Mouse (Mus musculus) CD4-positive, CD25-positive, alpha-beta regulatory T cell, adult 4 months (primary cell): ENCODE results near the gene Cmss1. TPM values are rescaled to one million over a fixed set of nuclear protein-coding genes. Genes with fewer than 3 reads are reported as not detected.
"Not testable (repeated sequence)": the region's sequence is repeated elsewhere in the genome, so short reads cannot be mapped to it uniquely, and the experiment has no call there.

Experiments
- ATAC-seq: one replicate; pipeline ENCODE4 v1.8.0; 2017
- polyA plus RNA-seq, 2 experiments: library from polyadenylated mRNA; unstranded; fragments of 100-300 nt; shearing (Covaris generic); gene quantifications; one replicate each; pipeline ENCODE4 v1.2.1; 2017

The Cmss1 gene
- polyA plus RNA-seq, 2 experiments from 2014 or later = 30.3 to 32.9 TPM

DNA sequence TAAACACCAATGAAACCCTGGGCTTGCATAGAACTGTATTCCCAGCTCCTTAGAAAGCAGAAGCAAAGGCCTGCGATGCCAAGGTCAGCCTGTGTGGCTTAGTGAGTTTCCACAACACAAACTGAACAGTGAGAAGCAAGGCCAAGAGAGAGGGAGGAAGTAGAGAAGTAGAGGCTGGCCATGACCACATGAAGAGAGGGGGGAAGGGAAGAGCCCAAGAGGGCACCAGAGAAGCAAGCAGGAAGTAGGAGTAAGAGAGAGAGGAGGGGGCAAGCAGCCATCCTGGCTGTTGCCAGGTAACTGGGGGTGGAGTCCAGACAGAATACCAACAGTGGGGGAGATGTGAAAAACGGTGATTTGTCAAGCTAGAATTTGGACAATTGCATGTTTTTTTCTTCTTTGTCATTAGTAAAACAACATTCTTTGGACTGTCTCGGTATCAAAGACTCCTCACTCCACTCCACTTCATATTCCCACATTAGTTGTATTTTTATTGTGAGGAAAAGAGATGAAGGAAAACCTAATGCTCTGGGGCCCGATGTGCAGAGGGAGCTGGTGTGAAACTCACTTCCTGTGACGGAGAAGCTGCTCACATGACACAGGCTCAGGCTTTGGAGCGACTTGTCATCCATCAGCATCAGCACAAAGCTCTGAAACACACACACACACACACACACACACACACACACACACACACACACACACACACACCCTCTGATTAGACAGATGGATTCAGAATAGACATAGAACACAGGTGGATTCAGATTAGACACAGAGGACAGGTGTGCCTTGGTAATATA, 183.5 kb downstream of the Cmss1 start:
- ATAC-seq = peak; percentile 84

DNA sequence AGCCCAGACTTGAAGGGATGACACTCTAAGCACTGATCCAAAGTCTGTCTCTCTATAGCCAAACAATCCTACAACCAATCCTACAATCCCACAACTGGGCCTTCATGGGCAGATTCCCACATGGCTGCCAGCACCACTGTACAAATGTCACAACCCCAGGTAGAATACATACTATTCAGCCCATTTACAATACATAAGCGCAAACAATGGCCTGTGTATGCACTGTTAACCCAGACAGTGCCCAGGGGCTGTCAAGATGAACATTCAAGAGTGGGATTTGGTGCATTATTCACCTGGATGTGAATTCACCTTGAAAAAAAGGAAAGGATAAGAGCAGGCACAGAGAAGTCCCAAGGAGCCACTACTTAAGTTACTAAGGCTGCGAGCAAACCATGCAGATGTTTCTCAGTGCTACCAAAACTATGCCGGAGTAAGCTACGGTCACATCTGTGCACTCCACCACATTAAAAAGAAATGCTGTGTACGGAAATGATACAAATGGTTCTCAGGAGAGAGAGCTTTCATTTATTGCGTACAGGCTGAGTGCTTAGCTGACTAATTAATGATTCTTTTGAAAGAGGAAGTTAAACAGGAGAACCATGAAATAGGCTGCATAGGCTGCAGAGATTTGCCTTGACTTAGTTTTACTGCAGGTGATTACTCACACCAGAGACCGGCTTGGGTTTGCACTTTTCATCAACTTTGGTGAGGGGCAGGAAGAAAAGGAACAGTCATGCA, 184.8 kb downstream of the Cmss1 start:
- ATAC-seq = peak; percentile 56

DNA sequence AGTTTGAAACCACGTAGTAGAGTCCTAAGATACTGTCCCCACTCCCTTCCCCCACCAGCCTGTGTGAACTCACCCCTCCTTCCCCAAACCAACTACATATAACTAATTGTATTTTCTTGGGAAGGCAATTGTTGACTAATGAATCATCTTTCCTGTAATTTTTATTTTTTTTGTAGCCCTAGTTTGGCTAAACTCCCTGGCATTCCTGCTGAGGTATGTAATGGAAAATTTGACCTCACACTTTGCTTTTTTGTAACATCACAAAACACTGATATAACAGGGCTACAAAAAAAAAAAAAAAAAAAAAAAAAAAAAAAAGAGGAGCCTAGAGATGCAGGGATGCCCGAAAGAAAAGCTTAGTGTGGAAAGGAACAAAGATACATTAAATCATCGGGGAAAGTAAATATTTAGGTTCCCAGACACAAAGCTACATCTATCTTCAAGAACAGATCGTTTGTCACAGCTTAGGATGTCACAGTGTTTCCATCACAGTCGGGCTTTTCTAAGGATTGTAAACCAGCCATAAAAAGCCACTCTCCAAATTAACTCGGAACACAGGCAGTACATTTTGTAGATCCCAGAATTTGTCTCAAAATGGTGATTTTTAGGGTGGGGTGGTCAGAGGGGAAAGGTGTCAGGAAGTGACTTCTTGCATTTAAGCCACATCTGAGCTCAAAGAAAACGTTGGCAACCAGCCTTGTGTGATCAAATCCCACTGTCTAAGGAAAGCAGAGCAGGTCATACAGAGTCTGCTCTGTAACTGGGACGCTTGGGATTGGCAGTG, 185.7 kb downstream of the Cmss1 start:
- ATAC-seq = no peak

DNA sequence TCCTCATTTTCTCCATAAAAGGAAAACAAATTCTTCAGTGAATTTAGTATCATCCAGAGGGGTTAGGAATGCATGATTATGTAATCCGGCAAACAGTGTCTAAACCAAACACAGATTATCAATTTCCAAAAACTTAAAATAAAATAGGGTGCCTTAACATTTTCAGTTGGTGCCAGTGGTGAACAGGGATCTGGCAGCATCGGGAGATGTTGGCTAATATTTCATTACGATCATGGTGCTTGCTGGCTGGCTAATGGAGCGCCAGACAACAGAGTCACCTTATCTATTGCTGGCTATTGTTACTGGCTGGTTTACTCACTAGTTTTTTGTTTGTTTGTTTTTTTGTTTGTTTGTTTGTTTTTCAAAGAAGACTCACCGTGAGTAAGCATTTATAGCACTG, 186.8 kb downstream of the Cmss1 start:
- ATAC-seq = no peak

DNA sequence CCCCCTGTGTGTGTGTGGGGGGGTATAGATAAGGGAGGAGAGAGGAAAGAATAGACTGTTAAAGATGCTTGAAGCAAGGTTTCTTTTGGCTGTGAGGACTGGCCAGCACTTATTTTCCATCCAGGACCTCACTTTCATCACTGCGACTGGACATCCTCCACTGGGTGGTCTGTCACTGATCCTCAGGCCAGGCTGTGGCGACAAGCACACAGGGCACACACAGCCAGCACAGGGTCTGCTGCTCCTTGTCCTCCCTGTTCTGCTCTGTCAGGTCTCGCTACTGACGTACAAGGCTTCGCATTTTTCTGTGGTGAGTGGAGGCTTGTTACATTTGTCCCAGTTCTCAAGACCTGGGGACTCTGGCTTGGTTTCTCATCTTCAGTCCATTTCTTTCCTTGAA, 187.3 kb downstream of the Cmss1 start:
- ATAC-seq = no peak

DNA sequence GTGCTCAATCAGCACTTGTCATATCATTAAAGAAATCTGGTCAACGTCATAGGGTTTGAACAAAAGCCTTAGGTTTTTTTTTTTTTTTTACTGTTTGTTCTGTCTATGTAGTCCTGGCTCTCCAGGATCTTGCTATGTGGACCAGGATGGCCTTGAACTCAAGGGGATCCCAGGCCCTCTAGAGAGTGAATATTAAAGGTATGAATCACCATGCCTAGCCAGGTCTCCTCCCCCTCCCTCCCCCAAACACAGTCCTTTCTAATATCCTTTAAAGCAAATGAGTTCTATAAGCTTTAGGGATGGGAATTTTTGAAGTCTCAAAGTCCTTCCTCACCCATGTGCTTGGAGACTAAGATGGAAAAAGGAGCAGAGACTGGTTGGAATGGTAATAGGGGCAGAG, 188.7 kb downstream of the Cmss1 start:
- no peak for ATAC-seq

DNA sequence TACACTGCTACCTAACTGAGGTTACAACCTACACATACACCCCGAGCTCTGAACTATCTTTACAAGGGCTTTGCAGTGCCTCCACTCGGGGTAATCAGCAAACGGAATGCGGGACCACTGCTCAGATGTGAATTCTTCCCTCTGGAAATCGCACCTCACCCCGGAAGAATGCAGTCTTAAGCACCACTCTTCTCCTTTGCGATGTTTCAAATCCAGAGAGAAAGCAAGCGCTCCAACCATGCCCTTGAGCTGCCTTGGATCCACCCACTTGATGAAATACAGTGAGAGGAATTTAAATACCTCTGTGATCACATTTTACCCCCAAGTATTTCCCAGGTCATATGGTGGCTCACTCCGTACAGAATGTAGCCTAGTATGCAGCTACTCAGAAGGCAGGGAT, 189.6 kb downstream of the Cmss1 start:
- no peak for ATAC-seq

DNA sequence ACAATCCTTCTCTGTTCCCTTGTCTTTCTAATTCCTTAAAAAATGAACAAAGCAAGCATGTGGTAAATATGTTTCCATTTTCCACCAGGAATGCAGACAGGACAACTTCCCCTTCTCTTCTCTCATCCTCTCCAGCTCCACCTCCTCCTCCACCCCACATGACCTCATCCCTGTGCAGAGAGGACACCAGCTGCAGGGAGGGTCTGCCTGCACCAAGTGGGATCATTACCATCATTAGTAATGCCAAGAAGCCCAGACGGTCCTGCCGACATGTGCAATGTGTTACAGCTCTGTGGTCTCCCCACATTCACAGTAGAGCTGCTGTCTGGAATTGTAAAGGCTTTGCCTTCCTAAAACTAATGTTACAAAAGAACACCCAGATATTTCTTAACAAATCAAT, 190.6 kb downstream of the Cmss1 start:
- ATAC-seq = no peak

DNA sequence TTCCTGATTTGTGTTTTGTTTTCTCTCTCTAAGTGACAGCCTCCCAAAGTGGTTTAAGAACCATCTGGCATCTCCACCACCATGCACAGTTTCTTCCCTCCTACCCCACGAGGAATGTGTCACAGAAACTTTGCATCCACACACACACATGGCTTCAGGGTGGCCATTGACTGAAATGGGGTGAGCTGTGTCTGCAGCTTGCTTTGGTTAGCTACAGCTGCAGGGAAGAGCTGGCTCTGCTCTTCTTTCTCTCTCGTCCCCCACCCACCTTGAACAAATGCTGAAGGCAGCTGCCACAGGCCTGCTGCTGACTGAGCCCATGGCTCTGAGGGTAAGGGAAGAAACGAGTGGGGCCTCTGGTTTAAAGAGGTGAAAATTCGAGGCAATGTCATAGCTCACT, 193.9 kb downstream of the Cmss1 start:
- ATAC-seq = no peak

DNA sequence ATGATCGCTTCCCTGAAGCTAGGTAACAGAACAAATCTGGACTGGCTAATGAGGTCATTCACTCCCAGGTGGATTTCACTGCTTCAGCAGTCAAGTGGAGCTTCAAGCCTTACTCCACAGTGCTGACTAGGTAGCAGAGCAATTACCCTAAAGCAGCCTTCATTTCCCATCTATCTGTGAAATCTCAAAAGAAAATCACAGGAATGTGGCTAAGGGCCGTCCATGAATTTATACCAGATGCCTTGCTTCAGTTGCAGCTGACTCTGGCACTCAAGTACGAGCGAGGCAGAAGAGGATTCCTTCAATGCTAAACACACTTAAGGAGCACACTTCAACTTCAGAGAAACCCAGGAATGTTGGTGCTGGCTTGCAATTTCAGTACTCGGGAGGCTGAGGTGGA, 202.8 kb downstream of the Cmss1 start:
- ATAC-seq = no peak

DNA sequence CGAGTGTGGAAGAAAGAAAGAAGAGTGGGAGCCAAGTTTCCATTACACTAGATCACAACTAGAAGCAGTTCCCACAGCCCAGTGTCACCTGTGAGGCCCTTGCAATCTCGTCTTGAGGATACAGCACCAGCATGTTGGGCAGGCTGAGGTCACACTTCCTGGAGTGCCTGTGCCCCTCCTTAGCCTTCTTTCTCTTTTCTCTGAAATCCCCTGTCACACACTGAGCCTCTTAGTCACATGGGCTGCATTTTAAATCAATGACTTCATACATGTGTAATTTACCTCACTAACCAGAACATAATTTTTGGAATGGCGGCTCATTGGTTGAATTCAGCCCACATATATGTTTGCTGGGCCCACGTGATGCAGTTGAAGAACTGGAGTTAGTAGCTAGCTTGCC, 203.8 kb downstream of the Cmss1 start:
- peak; percentile 91 for ATAC-seq

DNA sequence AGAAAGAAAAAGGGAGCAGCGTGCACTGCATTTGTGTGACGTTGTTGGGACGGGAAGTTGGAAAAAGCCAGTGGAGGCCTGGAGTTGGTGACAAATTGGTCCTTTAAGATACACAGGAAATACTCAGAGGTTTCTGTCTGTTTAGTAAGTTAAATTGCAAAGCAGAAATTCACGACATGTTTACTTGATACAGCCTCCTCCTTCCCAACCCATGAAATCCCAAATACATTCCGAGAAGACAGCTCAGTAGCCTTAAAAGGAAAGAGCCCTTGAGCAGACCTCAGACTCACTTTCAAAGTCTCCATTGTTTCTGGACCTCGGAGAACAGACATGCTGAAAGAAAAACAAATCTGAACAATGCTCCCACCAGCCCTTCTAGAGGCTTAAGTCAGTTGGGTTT, 205.0 kb downstream of the Cmss1 start:
- no peak for ATAC-seq

DNA sequence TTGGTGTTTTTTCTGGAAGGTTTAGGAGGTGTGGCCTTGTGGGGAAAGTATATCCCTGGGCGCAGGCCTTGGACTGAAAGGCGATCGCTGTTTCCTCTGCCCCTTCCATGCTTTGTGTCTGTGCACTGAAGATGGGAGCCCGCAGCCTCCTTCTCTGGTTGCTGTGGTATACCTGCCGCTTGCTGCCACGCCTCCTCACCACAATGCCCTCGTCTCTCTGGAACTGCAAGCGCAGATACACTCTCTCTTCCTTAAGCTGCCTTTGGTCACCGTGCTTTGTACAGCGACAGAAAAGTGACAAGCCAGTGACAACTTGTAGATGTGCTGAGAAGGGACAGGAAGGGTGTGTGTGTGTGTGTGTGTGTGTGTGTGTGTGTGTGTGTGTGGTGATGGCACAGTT, 207.1 kb downstream of the Cmss1 start:
- no peak for ATAC-seq

DNA sequence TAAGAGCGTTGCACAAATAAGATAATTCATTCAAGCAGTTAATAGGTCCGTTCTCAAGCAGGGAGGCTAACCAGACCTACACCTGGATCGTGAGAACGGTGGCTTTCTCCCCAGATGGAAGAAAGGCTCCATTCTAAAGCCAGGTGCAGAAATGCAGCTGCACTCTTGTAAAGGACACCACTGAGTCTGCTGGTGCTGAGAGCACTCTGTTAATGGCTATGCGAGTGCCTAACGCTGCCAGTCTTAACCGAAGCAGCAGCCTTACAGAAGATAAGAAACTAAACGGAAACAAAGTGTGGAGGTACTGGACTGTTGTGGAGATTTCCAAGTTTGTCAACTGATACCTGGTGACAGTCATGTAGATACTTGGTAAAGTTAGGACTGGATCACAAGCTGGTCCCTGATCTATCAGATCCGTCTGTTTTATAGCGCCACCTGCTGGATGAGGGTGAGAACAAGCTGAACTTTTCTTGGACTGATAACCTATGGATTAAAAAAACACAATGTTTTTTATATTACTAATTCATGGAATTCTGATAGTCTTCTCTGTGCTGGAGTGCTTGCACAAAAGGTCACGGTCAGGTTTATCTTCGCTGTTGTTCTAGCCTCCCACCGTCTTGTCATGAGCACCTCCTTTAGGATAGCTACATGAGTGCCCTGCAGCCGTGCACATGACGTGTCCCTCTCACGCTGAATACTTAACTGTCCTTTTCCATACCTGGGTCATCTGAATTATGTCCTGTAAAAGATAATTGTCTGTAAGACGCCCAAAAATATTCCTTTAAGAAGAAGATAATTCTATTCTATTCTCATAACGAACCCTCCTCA, 208.1 kb downstream of the Cmss1 start:
- ATAC-seq = peak; percentile 27

DNA sequence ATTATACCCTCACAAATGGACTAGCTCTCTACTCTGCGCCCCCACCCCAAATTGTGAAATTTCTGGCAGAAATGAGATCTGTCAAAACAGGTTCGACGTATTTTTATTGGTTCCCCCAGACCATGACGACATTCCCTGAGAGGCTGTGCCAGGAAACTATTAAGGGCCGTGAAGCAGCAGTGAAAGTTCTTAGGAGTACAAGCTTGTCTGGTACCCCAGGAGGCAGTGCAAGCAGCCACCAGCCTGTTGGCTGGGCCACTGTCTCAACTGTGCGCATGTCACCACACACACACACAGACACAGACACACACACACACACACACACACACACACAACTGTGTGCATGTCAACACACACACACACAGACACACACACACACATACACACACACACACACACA, 208.8 kb downstream of the Cmss1 start:
- no peak for ATAC-seq

DNA sequence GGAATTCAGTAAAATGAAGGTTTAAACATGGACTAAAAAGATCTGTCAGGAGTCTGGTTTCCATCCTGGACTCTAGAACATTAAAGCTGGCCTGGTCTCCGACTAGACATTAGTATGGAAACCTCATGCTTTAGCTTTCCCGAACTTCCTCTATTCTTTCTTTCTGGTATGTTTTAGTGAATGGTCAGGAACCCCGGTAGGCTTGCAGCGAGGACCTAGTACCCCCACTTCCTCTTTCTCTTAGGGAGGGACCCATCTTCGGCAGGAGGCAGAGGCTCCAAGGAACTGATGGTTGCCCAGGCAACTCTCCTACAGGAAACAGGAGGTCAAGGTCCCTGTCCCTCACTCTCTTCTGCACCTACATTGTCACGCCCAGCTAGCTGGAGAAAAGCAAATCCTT, 210.4 kb downstream of the Cmss1 start:
- no peak for ATAC-seq

DNA sequence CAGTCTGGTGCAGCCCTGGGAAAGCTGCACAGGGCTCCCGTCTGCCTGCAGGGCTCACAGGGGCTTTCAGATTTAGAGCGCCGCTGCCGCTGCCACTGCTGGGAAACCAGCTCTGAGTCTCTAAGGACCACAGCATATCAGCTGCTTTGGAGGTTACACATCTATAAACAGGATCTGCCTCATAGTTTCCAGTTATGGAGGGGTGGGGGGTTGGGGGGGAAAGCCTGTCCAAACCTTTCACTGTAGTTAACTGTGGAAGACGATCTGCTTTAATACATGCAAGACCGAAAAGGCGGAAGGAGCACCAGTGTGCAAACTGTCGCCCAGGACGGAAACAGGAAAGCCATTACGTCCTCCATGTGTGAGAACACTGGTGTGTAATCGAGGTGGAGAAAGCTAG, 213.5 kb downstream of the Cmss1 start:
- no peak for ATAC-seq

DNA sequence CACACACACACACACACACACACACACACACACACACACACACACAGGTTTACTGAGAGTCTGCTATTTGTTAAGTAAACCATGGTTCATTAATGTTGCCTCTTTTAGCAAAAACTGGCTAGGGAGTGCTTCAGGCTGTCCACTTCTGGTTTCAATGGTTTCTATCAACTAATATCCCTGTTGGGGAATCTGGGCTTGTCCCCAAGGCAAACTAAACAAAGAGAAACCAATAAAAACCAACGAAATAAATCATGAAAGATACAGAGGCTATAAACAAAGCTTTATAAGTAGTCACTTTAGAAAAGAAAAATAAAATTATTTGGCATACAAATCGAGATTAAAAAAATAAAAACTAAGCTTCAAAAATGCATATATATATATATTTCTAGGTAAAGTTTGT, 214.2 kb downstream of the Cmss1 start:
- ATAC-seq = no peak

DNA sequence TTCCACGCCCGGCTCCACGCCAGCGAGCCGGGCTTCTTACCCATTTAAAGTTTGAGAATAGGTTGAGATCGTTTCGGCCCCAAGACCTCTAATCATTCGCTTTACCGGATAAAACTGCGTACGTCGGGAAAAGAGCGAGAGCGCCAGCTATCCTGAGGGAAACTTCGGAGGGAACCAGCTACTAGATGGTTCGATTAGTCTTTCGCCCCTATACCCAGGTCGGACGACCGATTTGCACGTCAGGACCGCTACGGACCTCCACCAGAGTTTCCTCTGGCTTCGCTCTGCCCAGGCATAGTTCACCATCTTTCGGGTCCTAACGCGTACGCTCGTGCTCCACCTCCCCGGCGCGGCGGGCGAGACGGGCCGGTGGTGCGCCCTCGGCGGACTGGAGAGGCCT, 215.5 kb downstream of the Cmss1 start:
- ATAC-seq = not testable (repeated sequence)

DNA sequence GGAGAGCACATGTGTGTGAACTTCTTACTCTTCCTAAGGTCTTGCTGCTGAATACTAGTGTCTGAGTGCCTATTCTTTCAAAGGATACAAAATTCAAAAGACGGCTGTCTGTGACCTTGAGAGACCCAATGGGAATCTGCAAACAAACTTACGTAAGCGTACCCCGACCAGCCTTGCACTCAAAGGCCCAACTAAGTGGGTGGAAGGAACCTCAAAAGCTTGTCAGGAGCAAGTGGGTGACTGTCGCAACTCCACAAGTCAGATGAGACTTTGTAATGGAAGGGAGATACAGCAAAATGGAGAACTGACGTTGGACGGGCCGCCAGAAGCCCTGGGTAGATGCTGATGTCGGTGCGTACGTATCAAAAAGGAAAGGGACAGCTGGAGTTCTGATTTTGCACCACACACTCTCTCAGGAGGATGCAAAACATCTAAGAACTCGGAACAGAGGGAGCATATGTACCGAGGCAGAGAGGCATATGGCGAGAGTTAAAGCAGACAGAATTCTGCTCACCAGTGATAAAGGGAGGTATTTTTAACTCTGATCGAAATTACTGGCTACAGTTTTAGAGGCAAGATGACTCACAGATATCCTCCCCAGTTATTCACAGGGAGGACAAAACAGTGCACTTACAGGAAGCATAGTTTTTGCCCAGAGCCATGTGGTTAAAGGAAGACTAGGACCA, 217.0 kb downstream of the Cmss1 start:
- ATAC-seq = no peak

DNA sequence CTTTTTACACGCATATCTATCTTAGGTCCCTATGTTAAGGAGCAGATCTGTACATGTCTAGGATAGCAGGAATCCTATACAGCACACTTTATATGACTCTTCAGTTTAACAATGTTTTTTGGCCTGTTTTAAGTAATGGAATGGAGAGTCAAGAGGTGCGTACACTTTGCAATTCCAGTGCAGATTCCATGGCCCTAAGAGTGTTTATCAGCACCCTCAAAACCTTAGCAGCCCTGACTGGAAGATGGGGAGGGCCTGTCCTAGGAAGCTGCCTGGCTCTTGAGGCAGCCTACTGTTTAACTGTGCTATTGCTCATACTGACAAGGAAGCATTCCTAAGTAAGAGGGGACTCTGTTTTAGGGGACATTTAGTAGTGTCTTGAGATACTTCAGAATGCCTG, 222.4 kb downstream of the Cmss1 start:
- ATAC-seq = no peak
